ENCODE assay signal across 19 mouse cellular contexts in the genomic region with DNA sequence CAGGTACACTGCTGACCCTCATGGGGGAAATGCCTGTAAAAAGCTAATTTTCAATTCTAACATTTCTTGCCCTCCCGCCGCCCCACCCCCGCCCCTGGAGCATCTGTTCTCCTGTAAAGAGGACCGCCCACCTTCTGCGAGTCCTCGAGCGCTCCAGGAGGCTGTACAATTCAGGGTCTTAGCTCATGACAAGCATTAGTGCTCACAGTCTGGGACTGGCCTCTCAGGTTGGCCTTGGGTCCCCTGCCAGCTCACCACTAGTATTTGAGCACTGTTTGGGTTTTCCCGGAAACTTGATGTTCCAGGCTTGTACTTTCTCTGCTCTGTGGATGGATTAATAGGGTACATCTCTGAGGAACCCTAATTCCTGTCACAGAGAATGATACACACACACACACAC. TPM values are rescaled to one million over a fixed set of nuclear protein-coding genes. Genes with fewer than 3 reads are reported as not detected.
DNase-seq lines count a peak whose midpoint lies in the region; ATAC-seq and TF ChIP-seq lines count a peak whose summit lies in the region.
"Had no signal": no experiment of that assay in that cellular context is flagged by ENCODE, and none has a peak within 500 bp of the region (broad histone marks: within the 10 kb centered on the region; RNA-seq: fewer than 3 reads in every experiment).

No protein-coding gene starts in this region.

- WGBS in intestine, embryonic 15.5 days = 65% methylated on average over 8 of the region's 8 CpGs
- 67% methylated on average over 8 of the region's 8 CpGs for WGBS in intestine, postnatal 0 days

- no peak for TF ChIP-seq CTCF in intestine, postnatal 0 days (IDR thresholded peaks at IDR 0.05; ENCODE audit: low read depth)

- ATAC-seq in intestine, embryonic 15.5 days = peak; percentile 26; the same call in 1 of the 2 replicates
- ATAC-seq in intestine, postnatal 0 days = no peak; the same call in 1 of the 2 replicates
- ATAC-seq: forebrain, embryonic 15.5 days had no signal

- H3K4me3 ChIP-seq in intestine, embryonic 15.5 days (replicated peaks) = no peak overlapping the region
- H3K4me3 ChIP-seq in intestine, postnatal 0 days (ENCODE audit: low read depth, low read length) = no peak overlapping the region
- H3K4me3 ChIP-seq: forebrain, embryonic 15.5 days; kidney, embryonic 15.5 days; lung, embryonic 15.5 days had no signal

- peak; percentile 45 for DNase-seq in adrenal gland, postnatal 10 days
- no peak for DNase-seq in adrenal gland, postnatal 4 days (ENCODE audit: low spot score in 2 of 2)
- DNase-seq in ovary, postnatal 36 days (ENCODE audit: low spot score) = peak; percentile 29
- no peak for DNase-seq in ovary, postnatal 10 days (ENCODE audit: low spot score)
- no peak for DNase-seq in kidney, postnatal 4 days
- DNase-seq: cerebellum, adult 18-20 months; cerebellum, postnatal 25 days; embryo, embryonic 11 days; lung, postnatal 4 days; right cerebral cortex, adult 18-20 months; thymus, postnatal 25 days had no signal

- H3K36me3 ChIP-seq in intestine, embryonic 15.5 days = no peaks in the 10 kb centered on the region
- no peaks in the 10 kb centered on the region for H3K36me3 ChIP-seq in intestine, postnatal 0 days (ENCODE audit: control insufficient read depth, insufficient read depth)
- H3K36me3 ChIP-seq: forebrain, embryonic 15.5 days; G1E; kidney, embryonic 15.5 days; lung, embryonic 15.5 days had no signal

- no peaks in the 10 kb centered on the region for H3K9me3 ChIP-seq in intestine, embryonic 15.5 days
- H3K9me3 ChIP-seq in intestine, postnatal 0 days (ENCODE audit: control insufficient read depth) = no peaks in the 10 kb centered on the region
- H3K9me3 ChIP-seq: forebrain, embryonic 15.5 days; G1E; kidney, embryonic 15.5 days; lung, embryonic 15.5 days had no signal

- H3K4me1 ChIP-seq in intestine, embryonic 15.5 days (replicated peaks) = no peaks in the 10 kb centered on the region
- no peaks in the 10 kb centered on the region; the same call in 1 of the 2 replicates for H3K4me1 ChIP-seq in intestine, postnatal 0 days (replicated peaks; ENCODE audit: control insufficient read depth, insufficient read depth, low read length)
- H3K4me1 ChIP-seq: forebrain, embryonic 15.5 days; kidney, embryonic 15.5 days; lung, embryonic 15.5 days had no signal

- no peak overlapping the region for H3K4me2 ChIP-seq in intestine, embryonic 15.5 days (replicated peaks)
- H3K4me2 ChIP-seq in intestine, postnatal 0 days (replicated peaks; ENCODE audit: low read depth) = no peak overlapping the region
- H3K4me2 ChIP-seq: forebrain, embryonic 15.5 days; kidney, embryonic 15.5 days; lung, embryonic 15.5 days had no signal

- H3K27me3 ChIP-seq in intestine, embryonic 15.5 days (replicated peaks) = no peaks in the 10 kb centered on the region
- H3K27me3 ChIP-seq in intestine, postnatal 0 days (replicated peaks; ENCODE audit: control insufficient read depth, insufficient read depth, low read length) = no peaks in the 10 kb centered on the region
- H3K27me3 ChIP-seq: forebrain, embryonic 15.5 days; kidney, embryonic 15.5 days; lung, embryonic 15.5 days had no signal

- H3K9ac ChIP-seq in intestine, embryonic 15.5 days = no peak overlapping the region
- no peak overlapping the region for H3K9ac ChIP-seq in intestine, postnatal 0 days (ENCODE audit: low read depth, low read length)
- H3K9ac ChIP-seq: forebrain, embryonic 15.5 days; kidney, embryonic 15.5 days; liver, embryonic 14.5 days; lung, embryonic 15.5 days had no signal

- H3K27ac ChIP-seq in intestine, embryonic 15.5 days = no peak overlapping the region
- no peak overlapping the region for H3K27ac ChIP-seq in intestine, postnatal 0 days (ENCODE audit: low read depth, low read length)
- H3K27ac ChIP-seq: forebrain, embryonic 15.5 days; kidney, embryonic 15.5 days; liver, embryonic 14.5 days; lung, embryonic 15.5 days had no signal

RNA-seq across cellular contexts. Expression of a gene that starts 39.3 kb away (rescaled TPM):
- total RNA-seq in adrenal gland, postnatal 10 days (2021) = under 1 TPM in 1 of 2 experiments, not detected in 1; 0.21 TPM
- 1 to 10 TPM in 1 of 2 experiments, not detected in 1; 1.3 TPM for total RNA-seq in adrenal gland, postnatal 4 days (2021)
- 36.3 and 38.9 TPM in 2 replicates for polyA plus RNA-seq in intestine, embryonic 15.5 days (2015; fragmentation: Nextera tagmentation; extraction: Ambion mirVana)
- polyA plus RNA-seq in intestine, postnatal 0 days (2015; fragmentation: Nextera tagmentation; extraction: Ambion mirVana) = 26.7 and 28.4 TPM in 2 replicates
- total RNA-seq: gastrocnemius, postnatal 4 days had no signal

RNA-seq across cellular contexts. Expression of a gene that starts 42.7 kb away (rescaled TPM):
- 1 to 10 TPM; 1.5 to 2.1 TPM for total RNA-seq in adrenal gland, postnatal 10 days (2021)
- total RNA-seq in adrenal gland, postnatal 4 days (2021) = 1 to 10 TPM; 2.8 to 5.5 TPM
- polyA plus RNA-seq in intestine, embryonic 15.5 days (2015; fragmentation: Nextera tagmentation; extraction: Ambion mirVana) = 3.5 and 4.4 TPM in 2 replicates
- 0.48 and 1.3 TPM in 2 replicates for polyA plus RNA-seq in intestine, postnatal 0 days (2015; fragmentation: Nextera tagmentation; extraction: Ambion mirVana)

Comparison
In these comparisons a context has a peak if more than half of its experiments do, and no peak if none do; other contexts are left out.
1. DNase-seq: peak in adrenal gland, postnatal 10 days (single experiment) and ovary, postnatal 36 days (single experiment); none in adrenal gland, postnatal 4 days (0 of 2), ovary, postnatal 10 days (single experiment) and kidney, postnatal 4 days (0 of 2).